Mouse (Mus musculus) lung, embryonic 15.5 days (tissue): Measurements from ENCODE around the gene Oas2. TPM values are rescaled to one million over a fixed set of nuclear protein-coding genes. Genes with fewer than 3 reads are reported as not detected.

Source experiments
- polyA plus RNA-seq: library from polyadenylated mRNA; unstranded; fragments of >200 nt; fragmentation: Nextera tagmentation; extraction: Ambion mirVana; gene quantifications from 2 replicates; pipeline ENCODE4 v1.2.1, GENCODE M21; 2015

The Oas2 gene
- polyA plus RNA-seq, 1 experiment from 2014 or later: 0.34 TPM

Other genes starting within 250 kb of the Oas2 start
- 52.6 and 56.1 TPM in 2 replicates for gene Plbd2, start 246.2 kb downstream of the Oas2 start, polyA plus RNA-seq
- 6.6 and 6.7 TPM in 2 replicates for gene Slc8b1, start 238.7 kb downstream of the Oas2 start, polyA plus RNA-seq
- 18.6 and 20.3 TPM in 2 replicates for gene Tpcn1, start 161.2 kb downstream of the Oas2 start, polyA plus RNA-seq
- 0.34 and 0.64 TPM in 2 replicates for gene Iqcd, start 160.8 kb downstream of the Oas2 start, polyA plus RNA-seq
- gene Rita1, start 137.3 kb downstream of the Oas2 start, polyA plus RNA-seq: 11.1 and 11.6 TPM in 2 replicates
- gene Ddx54, start 137.1 kb downstream of the Oas2 start, polyA plus RNA-seq: 37.8 and 41.1 TPM in 2 replicates
- 0.44 and 0.59 TPM in 2 replicates for gene Cfap73, start 115.6 kb downstream of the Oas2 start, polyA plus RNA-seq
- gene Rasal1, start 101.0 kb downstream of the Oas2 start, polyA plus RNA-seq: 0.05 and 0.27 TPM in 2 replicates
- 2.5 and 3.8 TPM in 2 replicates for gene Dtx1, start 37.9 kb downstream of the Oas2 start, polyA plus RNA-seq
- 0.09 and 0.12 TPM in 2 replicates for gene Oas3, start 27.8 kb upstream of the Oas2 start, polyA plus RNA-seq
- gene Oas1e, start 45.7 kb upstream of the Oas2 start, polyA plus RNA-seq: not detected in 2 replicates
- 0.33 and 0.49 TPM in 2 replicates for gene Oas1c, start 62.7 kb upstream of the Oas2 start, polyA plus RNA-seq
- gene Oas1f, start 97.5 kb upstream of the Oas2 start, polyA plus RNA-seq: not detected in 2 replicates
- not detected in 2 replicates for gene Oas1h, start 111.6 kb upstream of the Oas2 start, polyA plus RNA-seq
- gene Oas1g, start 137.8 kb upstream of the Oas2 start, polyA plus RNA-seq: 0.66 and 1.0 TPM in 2 replicates
- 1.6 and 1.9 TPM in 2 replicates for gene Oas1a, start 157.7 kb upstream of the Oas2 start, polyA plus RNA-seq
- not detected in 2 replicates for gene Oas1d, start 164.7 kb upstream of the Oas2 start, polyA plus RNA-seq